Mouse (Mus musculus): ENCODE results near the gene Dscam.

Gene Dscam

GRCm38 (mm10) chr16:97016244-97016850, 154.2 kb downstream of the Dscam start:
- DNase-seq: no peak

GRCm38 (mm10) chr16:97014343-97014742, 156.2 kb downstream of the Dscam start:
- DNase-seq: no peak

- no peak for DNase-seq
Measured at GRCm38 (mm10) chr16:97009116-97010055, 161.2 kb downstream of the Dscam start.

- DNase-seq: no peak
Measured at GRCm38 (mm10) chr16:97007892-97008527, 162.5 kb downstream of the Dscam start.

- no peak for DNase-seq
Measured at GRCm38 (mm10) chr16:97006854-97007182, 163.7 kb downstream of the Dscam start.

GRCm38 (mm10) chr16:97006041-97006853, 164.3 kb downstream of the Dscam start:
- no peak for DNase-seq

GRCm38 (mm10) chr16:97003965-97004364, 166.6 kb downstream of the Dscam start:
- DNase-seq: no peak

GRCm38 (mm10) chr16:97002837-97003236, 167.7 kb downstream of the Dscam start:
- no peak for DNase-seq

GRCm38 (mm10) chr16:97002189-97002588, 168.4 kb downstream of the Dscam start:
- no peak for DNase-seq

GRCm38 (mm10) chr16:96996854-96997253, 173.7 kb downstream of the Dscam start:
- peak; percentile 74 to 86 for DNase-seq

- no peak for DNase-seq
Measured at GRCm38 (mm10) chr16:96995858-96996257, 174.7 kb downstream of the Dscam start.

- DNase-seq: peak in 1 of 2 experiments; percentile 9
Measured at GRCm38 (mm10) chr16:96987396-96987795, 183.2 kb downstream of the Dscam start.

- no peak for DNase-seq
Measured at GRCm38 (mm10) chr16:96973300-96973699, 197.3 kb downstream of the Dscam start.

- DNase-seq: no peak
Measured at GRCm38 (mm10) chr16:96971768-96972167, 198.8 kb downstream of the Dscam start.

- DNase-seq: no peak
Measured at GRCm38 (mm10) chr16:96970412-96970811, 200.1 kb downstream of the Dscam start.

- no peak for DNase-seq
Measured at GRCm38 (mm10) chr16:96969643-96970042, 200.9 kb downstream of the Dscam start.

GRCm38 (mm10) chr16:96968885-96969480, 201.6 kb downstream of the Dscam start:
- no peak for DNase-seq

- no peak for DNase-seq
Measured at GRCm38 (mm10) chr16:96959695-96960094, 210.9 kb downstream of the Dscam start.

- no peak for DNase-seq
Measured at GRCm38 (mm10) chr16:96945468-96946302, 224.9 kb downstream of the Dscam start.

GRCm38 (mm10) chr16:96943648-96944047, 226.9 kb downstream of the Dscam start:
- no peak for DNase-seq

- no peak for DNase-seq
Measured at GRCm38 (mm10) chr16:96934795-96935194, 235.8 kb downstream of the Dscam start.

All from kidney, adult 8-10 months (tissue).